ENCODE assay signal across 30 mouse cellular contexts in genomic region chr7:17030239-17030638, GRCm38 (mm10). TPM values are rescaled to one million over a fixed set of nuclear protein-coding genes. Genes with fewer than 3 reads are reported as not detected.
DNase-seq lines count a peak whose midpoint lies in the region; ATAC-seq and TF ChIP-seq lines count a peak whose summit lies in the region.
"Had no signal": no experiment of that assay in that cellular context is flagged by ENCODE, and none has a peak within 500 bp of the region (broad histone marks: within the 10 kb centered on the region; RNA-seq: fewer than 3 reads in every experiment).

No protein-coding gene starts in this region.

- H3K4me1 ChIP-seq in midbrain, embryonic 16.5 days (ENCODE audit: control insufficient read depth, insufficient read depth, low read length) = peaks cover 18% of the 10 kb centered on the region

- DNase-seq in frontal cortex, postnatal 10 days (ENCODE audit: low spot score in 2 of 2) = no peak
- no peak for DNase-seq in left cerebral cortex, adult 2 months (ENCODE audit: extremely low spot score in 1 of 2, low spot score in 2 of 2)
- no peak for DNase-seq in left cerebral cortex, adult 11 months (ENCODE audit: low spot score)
- no peak for DNase-seq in spleen, adult 12 weeks (ENCODE audit: low spot score)
- DNase-seq: adrenal gland, adult 2 months; cerebellum, adult 8-10 months; cerebellum, postnatal 36 days; heart, adult 2 months; heart, postnatal 10 days; kidney, adult 2 months; kidney, postnatal 36 days; liver; lung, postnatal 36 days; retina, postnatal 1 day had no signal

- H3K4me3 ChIP-seq in left cerebral cortex, adult 2 months = no peak overlapping the region
- no peak overlapping the region for H3K4me3 ChIP-seq in midbrain, embryonic 16.5 days (ENCODE audit: low read depth, low read length)
- H3K4me3 ChIP-seq: gastrocnemius, adult 2 months; heart, adult 2 months; heart, embryonic 12.5 days; hindbrain, embryonic 10.5 days; hindbrain, embryonic 15.5 days; intestine, embryonic 15.5 days; liver, embryonic 15.5 days; lung, embryonic 15.5 days; megakaryocyte, embryonic 14.5 days; midbrain, embryonic 12.5 days had no signal

- TF ChIP-seq CTCF in left cerebral cortex, adult 2 months (IDR thresholded peaks at IDR 0.05) = no peak

- no peak overlapping the region for H3K9ac ChIP-seq in midbrain, embryonic 16.5 days (ENCODE audit: low read depth, low read length)
- H3K9ac ChIP-seq: heart, embryonic 12.5 days; hindbrain, embryonic 15.5 days; intestine, embryonic 15.5 days; liver, embryonic 15.5 days; lung, embryonic 15.5 days; midbrain, embryonic 12.5 days had no signal

- peak; percentile 14; the same call in 1 of the 2 replicates for ATAC-seq in frontal cortex, adult (ENCODE audit: low TSS enrichment)
- peak; percentile 43 for ATAC-seq in CD4-positive, CD25-positive, alpha-beta regulatory T cell, adult 4 months
- ATAC-seq in inflammation-experienced regulatory T-cells, adult 6 months = peak; percentile 46
- no peak for ATAC-seq in midbrain, embryonic 16.5 days
- ATAC-seq: activated CD4-positive, CD25-positive, alpha-beta regulatory T cell, adult 4 months; forebrain, embryonic 14.5 days; intestine, embryonic 15.5 days had no signal

- whole genome bisulfite sequencing in midbrain, embryonic 16.5 days = 86% methylated on average over 7 of the region's 7 CpGs

- 0 out of 2 replicates have a peak overlapping the region, but pooled peaks have one; percentile 32 for H3K27ac ChIP-seq in left cerebral cortex, adult 2 months
- no peak overlapping the region for H3K27ac ChIP-seq in midbrain, embryonic 16.5 days (ENCODE audit: low read length)
- H3K27ac ChIP-seq: gastrocnemius, adult 2 months; heart, adult 2 months; hindbrain, embryonic 10.5 days; hindbrain, embryonic 15.5 days; intestine, embryonic 15.5 days; liver, embryonic 15.5 days; lung, embryonic 15.5 days; midbrain, embryonic 12.5 days had no signal

- H3K27me3 ChIP-seq in midbrain, embryonic 16.5 days (ENCODE audit: control insufficient read depth, insufficient read depth, low read depth, low read length) = no peaks in the 10 kb centered on the region
- H3K27me3 ChIP-seq: heart, embryonic 12.5 days; hindbrain, embryonic 15.5 days; intestine, embryonic 15.5 days; liver, embryonic 15.5 days; lung, embryonic 15.5 days; megakaryocyte, embryonic 14.5 days; midbrain, embryonic 12.5 days had no signal

- no peaks in the 10 kb centered on the region for H3K36me3 ChIP-seq in midbrain, embryonic 16.5 days (ENCODE audit: control insufficient read depth, insufficient read depth, low read length)
- H3K36me3 ChIP-seq: hindbrain, embryonic 15.5 days; midbrain, embryonic 12.5 days had no signal

- no peak overlapping the region for H3K4me2 ChIP-seq in midbrain, embryonic 16.5 days (ENCODE audit: low read length)
- H3K4me2 ChIP-seq: heart, embryonic 12.5 days; hindbrain, embryonic 15.5 days; intestine, embryonic 15.5 days; liver, embryonic 15.5 days; lung, embryonic 15.5 days; midbrain, embryonic 12.5 days had no signal

- intact Hi-C loops in left cerebral cortex, adult 2 months (cut with DNase I) = no loop called here

- no peaks in the 10 kb centered on the region for H3K9me3 ChIP-seq in midbrain, embryonic 16.5 days (replicated peaks; ENCODE audit: control insufficient read depth, low read length, poor library complexity, severe bottlenecking)
- H3K9me3 ChIP-seq: heart, embryonic 12.5 days; hindbrain, embryonic 15.5 days; intestine, embryonic 15.5 days; liver, embryonic 15.5 days; lung, embryonic 15.5 days; megakaryocyte, embryonic 14.5 days; midbrain, embryonic 12.5 days had no signal

RNA-seq across cellular contexts. Expression of gene Ppp5c, which starts 2.5 kb away (rescaled TPM):
- 100 to 1,000 TPM; 163 to 168 TPM for total RNA-seq in left cerebral cortex, adult 2 months (2021)
- polyA plus RNA-seq in CD4-positive, CD25-positive, alpha-beta regulatory T cell, adult 4 months (2017; shearing (Covaris generic)) = 10 to 100 TPM; 56.6 to 76.0 TPM
- 10 to 100 TPM; 55.1 to 67.1 (median 62.0) TPM for polyA plus RNA-seq in inflammation-experienced regulatory T-cells, adult 6 months (2017; shearing (Covaris generic))
- 118 and 127 TPM in 2 replicates for polyA plus RNA-seq in midbrain, embryonic 16.5 days (2015; fragmentation: Nextera tagmentation; extraction: Ambion mirVana)

RNA-seq across cellular contexts. Expression of gene Hif3a, which starts 32.0 kb away (rescaled TPM):
- 10 to 100 TPM; 12.1 to 12.8 TPM for total RNA-seq in left cerebral cortex, adult 2 months (2021)
- under 1 TPM; 0.60 to 0.91 TPM for polyA plus RNA-seq in CD4-positive, CD25-positive, alpha-beta regulatory T cell, adult 4 months (2017; shearing (Covaris generic))
- polyA plus RNA-seq in inflammation-experienced regulatory T-cells, adult 6 months (2017; shearing (Covaris generic)) = under 1 TPM in 2 of 3 experiments, not detected in 1; 0.42 to 0.47 TPM
- 4.0 and 5.7 TPM in 2 replicates for polyA plus RNA-seq in midbrain, embryonic 16.5 days (2015; fragmentation: Nextera tagmentation; extraction: Ambion mirVana)
- polyA plus RNA-seq: C2C12 had no signal

RNA-seq across cellular contexts. Expression of gene Ccdc8, which starts 37.7 kb away (rescaled TPM):
- 1 to 10 TPM; 2.2 to 2.4 TPM for total RNA-seq in left cerebral cortex, adult 2 months (2021)
- under 1 TPM in 1 of 2 experiments, not detected in 1; 0.20 TPM for polyA plus RNA-seq in CD4-positive, CD25-positive, alpha-beta regulatory T cell, adult 4 months (2017; shearing (Covaris generic))
- polyA plus RNA-seq in inflammation-experienced regulatory T-cells, adult 6 months (2017; shearing (Covaris generic)) = under 1 TPM in 2 of 3 experiments, not detected in 1; 0.09 to 0.15 TPM
- polyA plus RNA-seq in midbrain, embryonic 16.5 days (2015; fragmentation: Nextera tagmentation; extraction: Ambion mirVana) = 6.4 and 6.9 TPM in 2 replicates

RNA-seq across cellular contexts. Expression of gene Psg16, which starts 43.6 kb away (rescaled TPM):
- 1 to 10 TPM; 3.6 to 5.6 TPM for total RNA-seq in left cerebral cortex, adult 2 months (2021)
- 1 to 10 TPM in 1 of 2 experiments, under 1 TPM in 1; 0.13 to 1.4 TPM for polyA plus RNA-seq in CD4-positive, CD25-positive, alpha-beta regulatory T cell, adult 4 months (2017; shearing (Covaris generic))
- polyA plus RNA-seq in inflammation-experienced regulatory T-cells, adult 6 months (2017; shearing (Covaris generic)) = 1 to 10 TPM in 2 of 3 experiments, not detected in 1; 1.2 to 1.5 TPM
- 5.7 and 7.2 TPM in 2 replicates for polyA plus RNA-seq in midbrain, embryonic 16.5 days (2015; fragmentation: Nextera tagmentation; extraction: Ambion mirVana)
- polyA plus RNA-seq: C2C12; heart, adult 2 months had no signal

RNA-seq across cellular contexts. Expression of gene Gm42372, which starts 47.4 kb away (rescaled TPM):
- 10 to 100 TPM; 62.3 to 67.7 TPM for total RNA-seq in left cerebral cortex, adult 2 months (2021)
- 1 to 10 TPM; 4.8 to 4.9 TPM for polyA plus RNA-seq in CD4-positive, CD25-positive, alpha-beta regulatory T cell, adult 4 months (2017; shearing (Covaris generic))
- 1 to 10 TPM; 3.7 to 5.7 (median 5.2) TPM for polyA plus RNA-seq in inflammation-experienced regulatory T-cells, adult 6 months (2017; shearing (Covaris generic))
- polyA plus RNA-seq in midbrain, embryonic 16.5 days (2015; fragmentation: Nextera tagmentation; extraction: Ambion mirVana) = 7.2 and 7.3 TPM in 2 replicates
- total RNA-seq: gastrocnemius, adult 2 months; heart, adult 2 months had no signal
- polyA plus RNA-seq: C2C12; heart, adult 2 months had no signal
